Mouse (Mus musculus): ENCODE results near the gene Tarbp1.
"Not testable (repeated sequence)": the region's sequence is repeated elsewhere in the genome, so short reads cannot be mapped to it uniquely, and the experiment has no call there.

Gene Tarbp1

DNA sequence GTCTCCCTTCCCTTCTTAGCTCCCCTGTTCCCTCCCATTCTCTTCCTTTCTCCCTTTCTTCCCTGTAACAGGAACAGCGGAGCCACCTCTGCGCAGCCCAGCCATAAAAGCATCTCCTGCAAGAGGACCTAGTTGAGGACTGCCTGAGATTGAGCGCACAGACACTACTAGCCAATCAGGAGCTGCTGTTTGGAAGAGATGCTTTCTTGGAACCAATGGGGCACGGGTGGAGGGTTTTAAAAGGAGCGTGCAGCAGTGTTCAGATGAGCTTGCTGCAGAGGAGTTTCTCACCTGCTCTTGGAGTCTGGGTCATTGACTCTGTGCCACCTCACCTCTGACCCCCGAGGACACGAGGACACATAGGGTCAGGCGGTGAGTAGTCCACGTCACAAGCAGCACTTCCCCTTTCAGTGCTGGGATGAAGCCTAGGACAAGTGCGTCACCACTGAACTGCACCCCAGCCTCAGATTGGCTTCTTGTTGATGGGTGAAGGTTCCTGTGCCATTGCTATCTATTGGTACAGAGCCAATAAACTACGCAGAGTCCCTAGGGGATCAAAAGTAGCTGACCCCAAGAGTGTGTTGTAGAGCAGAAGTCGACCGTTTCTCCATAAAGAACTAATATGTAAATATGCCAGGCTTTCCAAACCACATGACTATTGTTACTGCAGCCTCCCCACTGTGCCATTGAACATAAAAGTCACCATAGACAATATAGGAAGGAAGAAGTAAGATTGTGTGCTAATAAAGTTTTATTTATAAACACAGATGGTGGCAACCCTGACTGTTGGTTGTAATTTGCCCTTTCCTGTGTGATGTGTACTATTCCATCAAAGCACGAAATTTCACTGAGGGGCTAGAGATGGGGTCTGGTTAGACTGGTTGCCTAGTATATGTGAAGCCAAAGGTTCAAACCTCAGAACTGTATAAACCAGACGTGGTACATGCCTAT lies 19.6 kb upstream of the Tarbp1 start:
- no peak for DNase-seq (ENCODE audit: low spot score)

- DNase-seq (ENCODE audit: low spot score) = peak; percentile 65
Observed at GRCm38 (mm10) chr8:126482938-126483337, 8.1 kb upstream of the Tarbp1 start.

DNA sequence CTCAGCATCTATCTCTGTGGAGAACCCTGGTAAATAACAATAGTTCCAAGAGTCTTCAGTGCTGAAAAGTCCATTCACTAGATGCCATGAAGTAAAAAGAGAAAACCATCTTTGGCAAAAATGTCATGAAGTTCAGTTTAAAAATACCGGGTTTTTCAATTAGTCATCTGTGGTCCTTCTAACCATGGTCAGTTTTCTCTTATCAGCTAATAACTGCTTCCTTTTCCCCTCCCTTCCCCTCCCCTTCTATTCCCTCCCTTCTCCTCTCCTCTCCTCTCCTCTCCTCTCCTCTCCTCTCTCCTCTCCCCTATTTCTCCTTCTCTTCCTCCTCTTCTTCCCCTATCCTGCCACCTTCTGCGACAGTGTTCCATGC lies 7.5 kb upstream of the Tarbp1 start:
- DNase-seq (ENCODE audit: low spot score) = no peak

DNA sequence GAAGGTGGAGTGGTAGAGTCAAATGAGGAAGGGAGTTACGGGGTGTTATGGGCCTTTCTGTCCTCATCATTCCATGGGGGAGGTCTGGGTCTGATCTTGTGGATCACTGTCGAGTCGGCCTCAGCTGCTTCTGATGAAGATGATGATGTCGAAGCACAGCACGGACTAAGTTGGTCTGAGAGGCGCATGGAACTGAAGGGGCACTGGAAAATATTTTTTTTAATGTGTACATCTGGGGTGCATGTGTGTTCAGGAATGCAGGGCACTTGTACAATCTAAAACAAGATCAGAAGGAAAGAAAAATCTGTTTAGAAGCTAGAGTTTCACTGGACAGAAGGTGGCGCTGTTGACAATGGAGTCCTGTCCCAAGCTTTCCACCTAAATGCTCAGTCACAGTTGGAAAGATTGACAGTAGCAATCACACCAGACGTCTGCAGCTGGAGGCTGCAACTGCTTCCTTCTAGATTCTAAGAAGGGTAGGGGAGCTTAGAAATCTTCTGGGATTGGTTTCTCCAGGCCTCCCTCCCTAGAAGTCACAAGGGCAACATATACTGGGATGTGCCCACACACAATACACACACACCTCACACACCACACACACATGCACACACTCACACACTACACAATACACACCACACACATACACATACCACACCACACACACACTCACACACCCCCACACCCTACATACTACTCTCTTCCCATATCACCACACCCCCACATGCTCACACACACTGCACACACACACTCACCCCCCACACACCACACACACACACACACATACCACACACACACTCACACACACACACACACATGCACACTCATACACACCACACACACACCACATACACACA lies 6.9 kb upstream of the Tarbp1 start:
- no peak for DNase-seq (ENCODE audit: low spot score)

- DNase-seq (ENCODE audit: low spot score) = no peak
Observed at GRCm38 (mm10) chr8:126480366-126480765, 5.5 kb upstream of the Tarbp1 start.

- no peak for DNase-seq (ENCODE audit: low spot score)
Observed at GRCm38 (mm10) chr8:126478714-126479113, 3.8 kb upstream of the Tarbp1 start.

DNA sequence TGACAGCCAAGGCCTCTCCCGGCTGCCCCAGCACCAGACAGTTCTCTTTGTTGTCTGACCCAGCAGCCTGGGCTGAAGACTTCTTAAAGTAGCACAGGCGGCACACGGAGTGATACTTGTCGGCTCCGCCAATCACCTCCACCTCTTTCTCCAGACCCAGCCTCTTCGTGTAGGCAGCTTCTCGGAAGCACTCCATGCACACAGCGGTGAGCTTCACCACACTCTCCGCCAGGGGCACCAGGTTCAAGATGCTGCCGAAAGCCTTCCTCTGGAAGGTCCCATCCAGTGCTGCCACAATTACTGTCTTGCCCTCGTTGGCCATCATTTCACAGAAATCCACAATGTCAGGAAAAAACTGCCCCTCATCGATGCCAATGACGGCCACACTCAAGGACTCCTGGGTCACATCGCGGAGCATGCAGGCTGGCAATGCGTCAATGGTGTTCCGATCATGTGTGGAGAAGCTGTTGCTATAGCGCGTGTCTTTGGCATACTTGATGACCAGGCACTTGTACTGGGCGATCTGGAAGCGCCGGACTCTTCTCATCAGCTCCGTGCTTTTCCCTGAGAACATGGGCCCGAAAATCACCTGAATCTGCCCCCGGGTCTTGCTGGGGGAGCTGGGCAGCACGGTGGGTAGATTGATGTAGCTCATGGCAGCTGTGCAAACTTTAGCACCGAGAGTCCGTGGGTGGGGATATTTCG lies 1.4 kb upstream of the Tarbp1 start:
- DNase-seq (ENCODE audit: low spot score) = not testable (repeated sequence)

GRCm38 (mm10) chr8:126475738-126476137 lies 873 bp upstream of the Tarbp1 start:
- not testable (repeated sequence) for DNase-seq (ENCODE audit: low spot score)

- DNase-seq (ENCODE audit: low spot score) = no peak
Observed at GRCm38 (mm10) chr8:126473802-126474298, 1.0 kb downstream of the Tarbp1 start.

- DNase-seq (ENCODE audit: low spot score) = no peak
Observed at GRCm38 (mm10) chr8:126464071-126464470, 10.8 kb downstream of the Tarbp1 start.

DNA sequence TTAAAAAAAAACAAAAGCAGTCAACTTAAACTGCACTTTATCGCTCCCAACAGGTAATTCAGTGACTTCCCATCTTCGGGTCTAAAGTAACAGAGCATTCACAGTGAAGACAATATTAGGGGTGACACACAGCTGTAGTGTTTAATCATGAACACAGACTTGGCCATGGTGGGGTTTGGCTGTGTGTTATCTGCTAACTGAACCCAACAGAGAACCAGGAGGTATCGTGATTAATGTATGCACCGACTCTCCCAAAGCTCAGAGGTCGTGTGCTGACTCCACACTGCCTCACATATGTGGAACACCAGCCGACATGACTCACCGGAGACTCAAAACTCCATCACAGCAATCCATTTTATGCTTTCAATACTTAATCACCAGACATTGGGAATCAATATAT lies 13.1 kb downstream of the Tarbp1 start:
- DNase-seq (ENCODE audit: low spot score) = no peak

DNA sequence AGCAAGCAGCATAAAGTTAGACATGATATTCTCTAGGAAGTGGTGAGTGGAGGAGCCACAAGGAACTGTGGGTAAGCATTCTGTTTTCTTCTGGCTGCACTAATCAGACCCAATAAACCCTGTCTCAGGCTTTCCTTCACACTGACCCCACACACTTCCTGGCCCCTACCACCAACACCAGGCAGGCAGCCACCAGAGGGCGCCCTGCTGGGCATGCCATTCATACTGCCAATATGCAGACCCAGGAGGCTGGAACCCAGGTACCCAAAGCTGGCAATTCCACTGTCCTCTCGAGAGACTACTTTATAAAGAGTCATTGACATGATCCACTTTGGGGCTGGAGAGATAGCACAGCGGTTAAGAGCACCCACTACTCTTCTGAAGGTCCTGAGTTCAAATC lies 14.6 kb downstream of the Tarbp1 start:
- no peak for DNase-seq (ENCODE audit: low spot score)

GRCm38 (mm10) chr8:126455383-126455782 lies 19.5 kb downstream of the Tarbp1 start:
- DNase-seq (ENCODE audit: low spot score) = no peak

DNA sequence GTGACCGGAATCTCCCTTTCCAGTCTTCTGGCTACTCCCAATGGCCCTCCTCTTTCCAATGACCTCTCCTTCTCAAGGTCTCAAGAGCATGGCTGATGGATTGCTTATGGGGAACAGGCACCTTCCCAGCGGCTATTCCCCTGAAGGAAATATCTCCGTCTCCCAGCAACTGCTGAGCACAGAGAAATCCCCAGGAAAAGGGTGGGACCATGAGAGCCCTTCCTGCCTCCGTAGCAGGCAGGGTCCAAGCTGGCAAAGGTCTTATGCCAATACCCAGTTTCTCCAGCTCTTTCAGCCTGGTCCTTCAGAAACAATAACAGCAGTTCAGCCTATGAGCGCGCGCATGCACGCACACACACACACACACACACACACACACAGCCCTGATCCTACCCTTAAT lies 23.7 kb downstream of the Tarbp1 start:
- no peak for DNase-seq (ENCODE audit: low spot score)

DNA sequence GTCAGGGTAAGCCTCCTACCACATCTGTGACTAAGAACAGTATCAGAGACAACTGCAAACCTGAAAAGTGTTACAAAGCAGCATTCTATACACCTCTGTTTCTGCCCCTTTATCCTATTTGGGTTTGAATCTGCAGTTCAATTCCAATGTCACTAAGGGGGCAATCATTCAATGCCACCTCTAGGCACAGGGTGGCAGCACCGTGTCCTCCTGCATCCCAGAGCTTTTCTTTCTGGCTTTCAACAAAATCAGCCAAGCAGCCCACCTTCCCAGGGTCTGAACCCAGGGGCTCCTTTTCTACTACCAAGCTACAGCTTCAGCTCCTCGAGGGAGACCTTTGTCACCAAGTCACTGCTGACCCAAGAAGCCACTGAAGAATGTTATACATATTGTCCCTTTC lies 35.9 kb downstream of the Tarbp1 start:
- no peak for DNase-seq (ENCODE audit: low spot score)

- DNase-seq (ENCODE audit: low spot score) = peak; percentile 64
Observed at GRCm38 (mm10) chr8:126433827-126434226, 41.0 kb downstream of the Tarbp1 start.

- DNase-seq (ENCODE audit: low spot score) = no peak
Observed at GRCm38 (mm10) chr8:126429635-126430034, 45.2 kb downstream of the Tarbp1 start.

DNA sequence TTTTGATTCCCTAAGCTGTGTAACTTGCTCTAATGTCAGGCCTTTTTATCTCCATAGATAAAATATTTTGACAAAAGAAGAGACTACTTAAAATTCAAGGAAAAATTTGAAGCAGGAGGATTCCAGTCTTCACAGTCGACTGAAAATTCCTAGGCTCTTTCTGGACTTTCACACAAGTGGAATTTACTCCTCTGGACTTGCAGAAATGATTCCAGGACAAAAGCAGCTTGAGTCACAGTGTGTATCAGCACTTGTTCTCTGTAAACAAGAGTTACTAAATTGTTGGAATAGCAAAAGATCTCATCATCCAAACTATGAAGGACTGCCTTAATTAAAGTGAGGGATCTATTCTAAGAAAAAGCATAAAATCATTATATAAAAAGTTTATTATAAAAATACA lies 49.9 kb downstream of the Tarbp1 start:
- no peak for DNase-seq (ENCODE audit: low spot score)

DNA sequence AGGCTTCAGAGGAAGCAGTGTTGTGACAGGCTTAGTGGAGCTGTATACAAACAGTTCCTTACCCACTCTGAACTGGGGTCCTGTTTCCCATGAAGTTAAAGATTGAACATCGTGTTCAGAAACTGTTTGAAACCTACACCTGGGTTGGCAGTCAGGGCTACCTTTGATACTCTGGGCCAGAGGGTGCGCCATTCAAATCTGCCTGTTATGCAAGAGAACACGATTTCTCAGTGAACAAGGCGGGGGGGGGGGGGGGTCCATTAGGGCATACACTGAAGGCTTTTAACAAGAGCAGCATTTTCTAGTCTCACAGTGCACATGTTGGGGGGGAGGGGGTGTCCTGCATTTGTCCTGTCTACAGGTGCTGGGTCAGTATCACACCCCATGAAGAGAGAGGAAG lies 50.7 kb downstream of the Tarbp1 start:
- DNase-seq (ENCODE audit: low spot score) = no peak

GRCm38 (mm10) chr8:126422920-126423300 lies 52.0 kb downstream of the Tarbp1 start:
- DNase-seq (ENCODE audit: low spot score) = no peak

DNA sequence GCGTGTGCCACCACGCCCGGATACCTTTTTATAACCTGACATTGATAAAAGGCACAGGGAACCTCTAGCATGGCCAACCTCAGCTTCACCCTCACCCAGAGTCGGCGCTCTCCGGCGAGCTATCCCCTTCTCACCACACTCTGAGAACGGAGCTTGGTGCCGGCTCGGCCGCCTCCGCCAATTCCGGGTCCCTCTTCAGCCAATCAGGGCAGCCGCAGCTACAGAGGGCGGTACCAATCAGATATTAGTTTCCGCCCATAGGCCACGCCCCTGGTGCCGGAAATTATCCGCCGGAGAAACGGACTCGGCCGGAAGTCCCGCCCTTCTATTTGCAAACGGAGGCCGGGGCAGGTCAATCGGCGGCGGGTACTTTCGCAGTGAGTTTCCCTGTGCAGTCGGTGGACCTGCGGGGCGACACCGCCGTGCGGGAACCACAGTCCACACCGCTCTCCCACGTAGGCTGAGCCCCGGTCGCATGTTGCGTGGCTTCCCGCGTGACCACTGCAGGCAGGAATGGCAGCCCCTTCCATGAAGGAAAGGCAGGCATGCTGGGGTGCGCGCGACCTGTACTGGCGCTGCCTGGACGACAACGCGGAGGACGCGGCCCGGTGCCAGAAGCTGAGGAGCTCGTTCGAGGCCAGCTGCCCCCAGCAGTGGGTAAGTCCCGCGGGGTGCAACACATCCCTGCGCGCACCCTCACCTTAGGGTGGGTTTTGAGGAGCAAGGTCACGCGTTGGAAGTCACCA lies 52.5 kb downstream of the Tarbp1 start, which contains the start of gene Coa6:
Coa6 (plus strand) TSS at position 342 of the 746 bp plus-strand sequence.
- peak; percentile 94 for DNase-seq (ENCODE audit: low spot score)
